Mouse (Mus musculus): ENCODE results near the gene a. TPM values are rescaled to one million over a fixed set of nuclear protein-coding genes. Genes with fewer than 3 reads are reported as not detected.
"Not testable (repeated sequence)": the region's sequence is repeated elsewhere in the genome, so short reads cannot be mapped to it uniquely, and the experiment has no call there.

Gene a
- polyA plus RNA-seq, 1 experiment from 2014 or later, result 0.18 TPM

DNA sequence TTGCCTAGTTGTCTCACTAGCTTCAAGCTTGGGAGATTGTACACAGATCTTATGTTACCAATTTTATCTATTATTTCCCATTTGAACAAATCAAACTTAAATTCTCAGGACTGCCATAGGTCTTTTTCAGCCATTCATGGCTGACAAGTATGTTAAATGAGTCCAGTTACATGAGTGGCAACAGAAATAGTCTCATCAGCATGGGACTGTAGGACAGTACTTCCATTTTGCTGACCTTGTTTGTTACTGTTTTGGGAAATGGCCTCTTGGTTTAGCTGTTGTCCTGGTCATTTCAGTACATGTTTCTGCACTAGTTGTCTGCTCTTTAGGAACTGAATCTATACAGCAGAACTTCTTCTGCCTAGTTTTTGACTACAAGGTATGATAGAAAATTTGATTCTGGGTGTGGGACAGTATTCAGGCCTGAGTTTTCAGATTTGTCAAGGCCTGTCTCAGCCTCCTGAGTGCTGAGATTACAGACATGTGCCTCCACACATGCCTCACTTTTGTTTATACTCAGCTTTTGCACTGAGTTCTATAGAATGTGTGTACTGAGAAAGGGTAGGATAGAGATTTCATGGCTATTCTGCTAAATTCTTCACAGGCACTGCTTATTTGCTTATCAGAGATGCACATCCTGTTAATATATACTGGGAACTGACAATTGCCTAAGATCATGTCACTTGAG is 78.9 kb downstream of the a start:
- Histone ChIP-seq H3K9ac (ENCODE audit: low read depth, low read length) (no peak overlapping the region), H3K27me3 (replicated peaks; ENCODE audit: control insufficient read depth, insufficient read depth, low read length) (no peaks in the 10 kb centered on the region), H3K4me2 (replicated peaks; ENCODE audit: low read depth) (no peak overlapping the region), H3K27ac (ENCODE audit: low read depth, low read length) (no peak overlapping the region), H3K36me3 (ENCODE audit: control insufficient read depth, insufficient read depth) (peaks cover 75% of the 10 kb centered on the region), H3K4me1 (replicated peaks; ENCODE audit: control insufficient read depth, insufficient read depth, low read length) (no peaks in the 10 kb centered on the region), H3K9me3 (ENCODE audit: control insufficient read depth) (no peaks in the 10 kb centered on the region), H3K4me3 (ENCODE audit: low read depth, low read length) (no peak overlapping the region)
- no peak for TF ChIP-seq CTCF (IDR thresholded peaks at IDR 0.05; ENCODE audit: low read depth)
- ATAC-seq, result no peak

- no peak overlapping the region for H3K9ac ChIP-seq (ENCODE audit: low read depth, low read length)
- TF ChIP-seq CTCF (IDR thresholded peaks at IDR 0.05; ENCODE audit: low read depth), result no peak
- no peaks in the 10 kb centered on the region for H3K27me3 ChIP-seq (replicated peaks; ENCODE audit: control insufficient read depth, insufficient read depth, low read length)
- H3K4me3 ChIP-seq (ENCODE audit: low read depth, low read length), result no peak overlapping the region
- H3K36me3 ChIP-seq (ENCODE audit: control insufficient read depth, insufficient read depth), result peaks cover 41% of the 10 kb centered on the region
- H3K4me2 ChIP-seq (replicated peaks; ENCODE audit: low read depth), result no peak overlapping the region
- ATAC-seq, result no peak
- H3K4me1 ChIP-seq (replicated peaks; ENCODE audit: control insufficient read depth, insufficient read depth, low read length), result no peaks in the 10 kb centered on the region
- 56% methylated on average over 2 of the region's 2 CpGs for WGBS
- no peaks in the 10 kb centered on the region for H3K9me3 ChIP-seq (ENCODE audit: control insufficient read depth)
- no peak overlapping the region for H3K27ac ChIP-seq (ENCODE audit: low read depth, low read length)
Measured at GRCm38 (mm10) chr2:154876621-154877020, 85.4 kb downstream of the a start.

DNA sequence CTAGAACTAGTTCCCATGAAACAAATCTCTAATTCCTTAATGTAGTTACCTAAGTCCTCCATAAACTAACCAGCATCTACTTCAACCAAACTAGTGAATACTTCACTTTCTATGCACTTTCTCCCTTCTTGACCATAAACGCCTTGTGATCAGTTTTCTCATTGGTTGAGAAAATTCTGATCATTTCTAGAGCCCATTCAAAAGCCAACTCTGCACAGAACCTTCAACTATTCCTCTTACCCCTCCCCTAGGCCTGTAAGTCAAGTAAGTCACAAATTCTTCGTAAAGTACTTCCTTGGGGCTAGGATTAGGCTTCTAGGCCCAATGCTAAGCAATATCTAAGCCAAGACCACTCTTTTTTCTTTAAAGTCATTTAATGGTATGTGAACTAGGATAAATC is 100.4 kb downstream of the a start:
- Histone ChIP-seq H3K4me2 (replicated peaks; ENCODE audit: low read depth) (peak overlapping the region; percentile 66), H3K9me3 (ENCODE audit: control insufficient read depth) (no peaks in the 10 kb centered on the region), H3K36me3 (ENCODE audit: control insufficient read depth, insufficient read depth) (peaks cover 7% of the 10 kb centered on the region; the same call in 1 of the 2 replicates), H3K27ac (ENCODE audit: low read depth, low read length) (peak overlapping the region; percentile 80; the same call in 1 of the 2 replicates), H3K4me3 (ENCODE audit: low read depth, low read length) (peak overlapping the region; percentile 63), H3K9ac (ENCODE audit: low read depth, low read length) (peak overlapping the region; percentile 75), H3K4me1 (replicated peaks; ENCODE audit: control insufficient read depth, insufficient read depth, low read length) (peaks cover 6% of the 10 kb centered on the region; the same call in 1 of the 2 replicates), H3K27me3 (replicated peaks; ENCODE audit: control insufficient read depth, insufficient read depth, low read length) (no peaks in the 10 kb centered on the region)
- 10% methylated on average over 2 of the region's 2 CpGs for WGBS
- no peak for TF ChIP-seq CTCF (IDR thresholded peaks at IDR 0.05; ENCODE audit: low read depth)
- ATAC-seq, result no peak

GRCm38 (mm10) chr2:154892201-154893044 is 101.2 kb downstream of the a start, which contains the start of gene Eif2s2:
Eif2s2 (minus strand) TSS chr2:154892935.
- Histone ChIP-seq H3K27ac (ENCODE audit: low read depth, low read length) (peak within 1 kb of the TSS; percentile 80), H3K36me3 (ENCODE audit: control insufficient read depth, insufficient read depth) (peaks cover 4% of the 10 kb centered on the region; the same call in 1 of the 2 replicates), H3K27me3 (replicated peaks; ENCODE audit: control insufficient read depth, insufficient read depth, low read length) (no peaks in the 10 kb centered on the region), H3K4me3 (ENCODE audit: low read depth, low read length) (peak within 1 kb of the TSS; percentile 63), H3K9ac (ENCODE audit: low read depth, low read length) (peak within 1 kb of the TSS; percentile 75), H3K9me3 (ENCODE audit: control insufficient read depth) (no peaks in the 10 kb centered on the region), H3K4me2 (replicated peaks; ENCODE audit: low read depth) (peak within 1 kb of the TSS; percentile 66), H3K4me1 (replicated peaks; ENCODE audit: control insufficient read depth, insufficient read depth, low read length) (peaks cover 6% of the 10 kb centered on the region; the same call in 1 of the 2 replicates)
- peak; percentile 97 for ATAC-seq
- WGBS, result under 1% methylated on average over 75 of the region's 75 CpGs
- TF ChIP-seq CTCF (IDR thresholded peaks at IDR 0.05; ENCODE audit: low read depth), result no peak

DNA sequence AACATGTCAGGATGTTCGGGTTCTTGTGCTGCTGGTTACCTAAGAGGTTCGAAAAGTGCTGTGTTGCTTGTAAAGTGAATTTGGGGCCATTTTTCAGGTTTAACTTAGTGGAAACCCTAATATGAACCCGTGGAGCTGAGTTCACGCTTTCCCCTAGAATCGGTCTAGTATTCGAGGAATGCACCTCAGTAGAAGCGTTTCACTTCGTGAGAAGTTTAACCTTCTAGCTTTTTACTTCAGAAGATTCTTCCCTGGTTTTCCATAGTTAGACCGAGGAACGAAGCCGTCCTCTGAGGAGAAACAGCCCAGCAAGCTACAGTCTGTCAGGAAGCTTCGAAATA is 101.8 kb downstream of the a start:
- WGBS, result 5% methylated on average over 12 of the region's 12 CpGs
- H3K27me3 ChIP-seq (replicated peaks; ENCODE audit: control insufficient read depth, insufficient read depth, low read length), result no peaks in the 10 kb centered on the region
- H3K4me2 ChIP-seq (replicated peaks; ENCODE audit: low read depth), result peak overlapping the region; percentile 66
- peaks cover under 1% of the 10 kb centered on the region; the same call in 1 of the 2 replicates for H3K36me3 ChIP-seq (ENCODE audit: control insufficient read depth, insufficient read depth)
- peaks cover 6% of the 10 kb centered on the region; the same call in 1 of the 2 replicates for H3K4me1 ChIP-seq (replicated peaks; ENCODE audit: control insufficient read depth, insufficient read depth, low read length)
- H3K9me3 ChIP-seq (ENCODE audit: control insufficient read depth), result no peaks in the 10 kb centered on the region
- no peak for ATAC-seq
- H3K9ac ChIP-seq (ENCODE audit: low read depth, low read length), result peak overlapping the region; percentile 43
- no peak for TF ChIP-seq CTCF (IDR thresholded peaks at IDR 0.05; ENCODE audit: low read depth)
- peak overlapping the region; percentile 63 for H3K4me3 ChIP-seq (ENCODE audit: low read depth, low read length)
- H3K27ac ChIP-seq (ENCODE audit: low read depth, low read length), result no peak overlapping the region

DNA sequence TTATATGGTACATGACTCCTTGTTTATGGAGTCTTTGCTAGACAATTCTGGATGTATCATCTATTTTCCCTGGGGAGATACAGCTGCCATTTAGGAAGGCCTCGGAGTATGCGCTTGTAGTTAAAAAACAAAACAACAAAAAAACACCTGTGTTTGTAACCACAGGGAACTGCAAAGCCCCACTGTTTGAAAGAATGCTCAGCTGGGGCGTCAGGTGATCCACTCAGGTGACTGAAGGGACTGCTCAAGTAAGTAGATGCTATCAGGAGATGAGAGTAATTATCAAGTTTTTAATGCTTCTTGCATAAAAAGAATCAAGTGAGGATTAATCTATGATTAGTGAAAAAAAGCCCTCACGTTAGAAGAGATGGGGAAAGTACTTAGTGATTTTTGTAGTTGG is 102.3 kb downstream of the a start:
- Histone ChIP-seq H3K36me3 (ENCODE audit: control insufficient read depth, insufficient read depth) (no peaks in the 10 kb centered on the region), H3K27ac (ENCODE audit: low read depth, low read length) (no peak overlapping the region), H3K9ac (ENCODE audit: low read depth, low read length) (no peak overlapping the region), H3K4me2 (replicated peaks; ENCODE audit: low read depth) (peak overlapping the region; percentile 66), H3K9me3 (ENCODE audit: control insufficient read depth) (no peaks in the 10 kb centered on the region), H3K27me3 (replicated peaks; ENCODE audit: control insufficient read depth, insufficient read depth, low read length) (no peaks in the 10 kb centered on the region), H3K4me3 (ENCODE audit: low read depth, low read length) (no peak overlapping the region), H3K4me1 (replicated peaks; ENCODE audit: control insufficient read depth, insufficient read depth, low read length) (peaks cover 6% of the 10 kb centered on the region; the same call in 1 of the 2 replicates)
- no peak for ATAC-seq
- 60% methylated on average over 4 of the region's 4 CpGs for WGBS
- no peak for TF ChIP-seq CTCF (IDR thresholded peaks at IDR 0.05; ENCODE audit: low read depth)

- H3K27ac ChIP-seq (ENCODE audit: low read depth, low read length); H3K4me1 ChIP-seq (replicated peaks; ENCODE audit: control insufficient read depth, insufficient read depth, low read length); H3K36me3 ChIP-seq (ENCODE audit: control insufficient read depth, insufficient read depth); H3K9ac ChIP-seq (ENCODE audit: low read depth, low read length); H3K4me3 ChIP-seq (ENCODE audit: low read depth, low read length); H3K4me2 ChIP-seq (replicated peaks; ENCODE audit: low read depth); H3K27me3 ChIP-seq (replicated peaks; ENCODE audit: control insufficient read depth, insufficient read depth, low read length); ATAC-seq; H3K9me3 ChIP-seq (ENCODE audit: control insufficient read depth): not testable (repeated sequence)
- 64% methylated on average over 8 of the region's 8 CpGs for WGBS
Measured at GRCm38 (mm10) chr2:154899004-154899403, 107.8 kb downstream of the a start.

GRCm38 (mm10) chr2:154899412-154899811 is 108.2 kb downstream of the a start:
- H3K9ac ChIP-seq (ENCODE audit: low read depth, low read length); H3K27ac ChIP-seq (ENCODE audit: low read depth, low read length); H3K4me3 ChIP-seq (ENCODE audit: low read depth, low read length); ATAC-seq; H3K4me1 ChIP-seq (replicated peaks; ENCODE audit: control insufficient read depth, insufficient read depth, low read length); H3K27me3 ChIP-seq (replicated peaks; ENCODE audit: control insufficient read depth, insufficient read depth, low read length); H3K9me3 ChIP-seq (ENCODE audit: control insufficient read depth); H3K4me2 ChIP-seq (replicated peaks; ENCODE audit: low read depth); H3K36me3 ChIP-seq (ENCODE audit: control insufficient read depth, insufficient read depth): not testable (repeated sequence)
- 58% methylated on average over 4 of the region's 4 CpGs for WGBS

Data from intestine, postnatal 0 days (tissue).